In the genomic region with DNA sequence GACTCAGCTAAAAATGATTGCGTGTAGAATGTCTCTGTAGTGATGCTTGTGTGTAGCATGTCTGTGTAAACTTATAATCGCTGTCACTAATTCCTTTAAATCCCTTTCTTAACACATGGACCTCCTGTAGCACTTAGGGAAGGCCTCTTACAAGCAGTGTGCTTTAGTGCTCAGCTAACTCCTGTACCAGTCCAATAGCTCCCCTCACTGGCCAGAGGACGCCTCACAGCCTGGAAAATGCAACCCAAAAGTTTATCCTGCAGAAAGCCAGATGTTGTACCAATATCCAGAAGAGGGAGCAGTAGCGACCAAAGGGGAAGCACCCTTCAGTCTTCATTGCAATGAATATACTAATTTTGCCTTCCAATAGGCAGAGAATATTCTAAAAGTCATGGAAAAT, we compare ENCODE assay signal across 9 mouse cellular contexts. TPM values are rescaled to one million over a fixed set of nuclear protein-coding genes. Genes with fewer than 3 reads are reported as not detected.
DNase-seq lines count a peak whose midpoint lies in the region; ATAC-seq and TF ChIP-seq lines count a peak whose summit lies in the region.
"Had no signal": no experiment of that assay in that cellular context is flagged by ENCODE, and none has a peak within 500 bp of the region (broad histone marks: within the 10 kb centered on the region; RNA-seq: fewer than 3 reads in every experiment).

No protein-coding gene starts in this region.

- H3K4me2 ChIP-seq in limb, embryonic 11.5 days (ENCODE audit: low read depth, severe bottlenecking) = no peak overlapping the region

- no peaks in the 10 kb centered on the region for H3K4me1 ChIP-seq in limb, embryonic 11.5 days (ENCODE audit: control insufficient read depth, insufficient read depth, low read length)
- no peaks in the 10 kb centered on the region for H3K4me1 ChIP-seq in limb, embryonic 10.5 days
- H3K4me1 ChIP-seq in MEL (ENCODE audit: control insufficient read depth in 1 of 2, insufficient read depth in 2 of 2, low read length in 2 of 2) = 0 out of 4 replicates have a peak, but pooled peaks cover 0 to 2% of the 10 kb centered on the region in 2 experiments

- no peak for ATAC-seq in limb, embryonic 11.5 days (ENCODE audit: insufficient number of reproducible peaks, low FRiP score, low TSS enrichment, low read depth)

- H3K27ac ChIP-seq in limb, embryonic 11.5 days (replicated peaks; ENCODE audit: low read depth, low read length) = no peak overlapping the region
- H3K27ac ChIP-seq in limb, embryonic 10.5 days = no peak overlapping the region
- no peak overlapping the region for H3K27ac ChIP-seq in MEL (ENCODE audit: control insufficient read depth, low read depth, low read length)

- no peaks in the 10 kb centered on the region for H3K27me3 ChIP-seq in limb, embryonic 11.5 days (ENCODE audit: control insufficient read depth, insufficient read depth, low read length)
- no peaks in the 10 kb centered on the region for H3K27me3 ChIP-seq in limb, embryonic 10.5 days (ENCODE audit: low read depth, poor library complexity, severe bottlenecking)
- H3K27me3 ChIP-seq in MEL (ENCODE audit: control insufficient read depth in 1 of 2, insufficient read depth in 2 of 2, low read length in 2 of 2) = no peaks in the 10 kb centered on the region

- TF ChIP-seq RAD21 in MEL (IDR thresholded peaks at IDR 0.05; ENCODE audit: low read depth, low read length) = peak; percentile 48

- peaks cover 7% of the 10 kb centered on the region; the same call in 1 of the 2 replicates for H3K36me3 ChIP-seq in limb, embryonic 11.5 days (ENCODE audit: control insufficient read depth, insufficient read depth, low read length)
- peaks cover 72% of the 10 kb centered on the region for H3K36me3 ChIP-seq in limb, embryonic 10.5 days
- peaks cover 0 to 6% of the 10 kb centered on the region in 2 experiments; a peak in 1 of 4 replicates for H3K36me3 ChIP-seq in MEL (ENCODE audit: control insufficient read depth in 1 of 2, insufficient read depth in 2 of 2, low read length in 2 of 2)

- H3K9me3 ChIP-seq in limb, embryonic 11.5 days (ENCODE audit: control insufficient read depth, low read length) = no peaks in the 10 kb centered on the region
- H3K9me3 ChIP-seq in limb, embryonic 10.5 days (replicated peaks) = no peaks in the 10 kb centered on the region
- no peaks in the 10 kb centered on the region for H3K9me3 ChIP-seq in MEL (replicated peaks; ENCODE audit: insufficient read depth, low read length)

- H3K9ac ChIP-seq in limb, embryonic 11.5 days (ENCODE audit: low read length) = no peak overlapping the region
- H3K9ac ChIP-seq in MEL (ENCODE audit: control insufficient read depth, low read depth, low read length, poor library complexity, severe bottlenecking) = no peak overlapping the region

- no peak for TF ChIP-seq POLR2A in MEL (IDR thresholded peaks at IDR 0.05; ENCODE audit: control insufficient read depth in 1 of 2, insufficient read depth in 1 of 2, low read depth in 1 of 2, low read length in 2 of 2, poor library complexity in 1 of 2)

- peak; percentile 64 for DNase-seq in limb, embryonic 11.5 days (ENCODE audit: low spot score)
- no peak for DNase-seq in limb, embryonic 10.5 days (ENCODE audit: low spot score)
- DNase-seq in MEL (ENCODE audit: low read depth, low spot score) = peak; percentile 59
- peak; percentile 23 for DNase-seq in c-Kit-positive CD71-positive TER-119-negative erythroid progenitor cells, embryonic 14.5 days (ENCODE audit: low read depth)
- peak; percentile 71 for DNase-seq in heart, postnatal 4 days
- DNase-seq in left cerebral cortex, postnatal 10 days (ENCODE audit: extremely low spot score in 1 of 2, low spot score in 2 of 2) = peak; percentile 39 to 50
- DNase-seq in right cerebral cortex, adult 18-20 months = peak; percentile 52
- DNase-seq in spleen, adult 12 weeks (ENCODE audit: low spot score) = no peak

- WGBS in limb, embryonic 11.5 days = 81% methylated on average over 4 of the region's 4 CpGs
- WGBS in limb, embryonic 10.5 days = 83% methylated on average over 4 of the region's 4 CpGs

- no peak for TF ChIP-seq EP300 in MEL (IDR thresholded peaks at IDR 0.05; ENCODE audit: low read depth in 1 of 2, low read length in 2 of 2)

- TF ChIP-seq CTCF in MEL (IDR thresholded peaks at IDR 0.05 in 2 of 3, conservative IDR thresholded peaks at IDR 0.05 in 1 of 3; ENCODE audit: control insufficient read depth in 1 of 3, insufficient read depth in 1 of 3, low read depth in 2 of 3, low read length in 3 of 3, poor library complexity in 1 of 3, severe bottlenecking in 1 of 3) = peak; percentile 41 to 64 (median 58)

- intact Hi-C loops in left cerebral cortex, postnatal 10 days (cut with DNase I) = loop anchor here (10.0 kb wide), 2 partner anchors 213 to 983 kb away; no protein-coding TSS in a partner anchor

- H3K79me2 ChIP-seq in MEL (ENCODE audit: control insufficient read depth, insufficient read depth, low read length, poor library complexity) = no peaks in the 10 kb centered on the region

- no peak overlapping the region for H3K4me3 ChIP-seq in limb, embryonic 11.5 days (ENCODE audit: low read depth, low read length)
- H3K4me3 ChIP-seq in limb, embryonic 10.5 days = no peak overlapping the region
- H3K4me3 ChIP-seq in MEL (ENCODE audit: control insufficient read depth in 1 of 2, insufficient read depth in 1 of 2, low read depth in 2 of 2, low read length in 2 of 2) = no peak overlapping the region
- H3K4me3 ChIP-seq: myocyte had no signal

TF ChIP-seq in MEL, 35 proteins besides CTCF, POLR2A, EP300 and RAD21:
- no peak for TF ChIP-seq MAFK (IDR thresholded peaks at IDR 0.05; ENCODE audit: borderline replicate concordance, low read depth, low read length)
- no peak for TF ChIP-seq E2F4 (IDR thresholded peaks at IDR 0.05; ENCODE audit: borderline replicate concordance, low read depth, low read length)
- TF ChIP-seq JUND (IDR thresholded peaks at IDR 0.05; ENCODE audit: low read depth, low read length) = no peak
- no peak for TF ChIP-seq SMC3 (IDR thresholded peaks at IDR 0.05; ENCODE audit: low read depth, low read length)
- TF ChIP-seq ELF1 (IDR thresholded peaks at IDR 0.05; ENCODE audit: low read depth, low read length) = no peak
- TF ChIP-seq POLR2AphosphoS5 (IDR thresholded peaks at IDR 0.05; ENCODE audit: borderline replicate concordance, low read depth, low read length) = no peak
- TF ChIP-seq HCFC1 (IDR thresholded peaks at IDR 0.05; ENCODE audit: low read depth, low read length) = no peak
TF ChIP-seq in MEL: peak in this region for 0.

RNA-seq across cellular contexts. Expression of a gene that starts 30.8 kb away (rescaled TPM):
- polyA plus RNA-seq in limb, embryonic 11.5 days (2014; fragmentation: Nextera tagmentation; extraction: Ambion mirVana) = 311 and 328 TPM in 2 replicates
- 286 and 318 TPM in 2 replicates for polyA plus RNA-seq in limb, embryonic 10.5 days (2016; fragmentation: Nextera tagmentation; extraction: Ambion mirVana)
- 174 and 175 TPM in 2 replicates for total RNA-seq in MEL (2012; rRNA removed)
- 100 to 1,000 TPM; 279 to 290 TPM for polyA plus RNA-seq in MEL (2012; ENCODE audit: insufficient read depth in 1 of 2, insufficient read length in 2 of 2, low read depth in 1 of 2, low replicate concordance in 2 of 2, missing spikeins in 1 of 2)
- total RNA-seq in heart, postnatal 4 days (2021) = 100 to 1,000 TPM; 122 to 128 TPM
- total RNA-seq in left cerebral cortex, postnatal 10 days (2021) = 100 to 1,000 TPM; 128 to 143 TPM

RNA-seq across cellular contexts. Expression of a gene that starts 57.6 kb away (rescaled TPM):
- polyA plus RNA-seq in limb, embryonic 11.5 days (2014; fragmentation: Nextera tagmentation; extraction: Ambion mirVana) = 24.3 and 26.2 TPM in 2 replicates
- 22.2 and 24.9 TPM in 2 replicates for polyA plus RNA-seq in limb, embryonic 10.5 days (2016; fragmentation: Nextera tagmentation; extraction: Ambion mirVana)
- 14.3 and 19.0 TPM in 2 replicates for total RNA-seq in MEL (2012; rRNA removed)
- polyA plus RNA-seq in MEL (2012; ENCODE audit: insufficient read depth in 1 of 2, insufficient read length in 2 of 2, low read depth in 1 of 2, low replicate concordance in 2 of 2, missing spikeins in 1 of 2) = 10 to 100 TPM in 1 of 2 experiments, not detected in 1; 24.5 TPM
- total RNA-seq in heart, postnatal 4 days (2021) = 10 to 100 TPM in 1 of 2 experiments, 1 to 10 TPM in 1; 9.2 to 11.3 TPM
- 10 to 100 TPM in 1 of 2 experiments, 1 to 10 TPM in 1; 6.5 to 10.1 TPM for total RNA-seq in left cerebral cortex, postnatal 10 days (2021)

Comparison
In these comparisons a context has a peak if more than half of its experiments do, and no peak if none do; other contexts are left out.
1. DNase-seq: peak in limb, embryonic 11.5 days (single experiment), MEL (single experiment), c-Kit-positive CD71-positive TER-119-negative erythroid progenitor cells, embryonic 14.5 days (single experiment), heart, postnatal 4 days (single experiment), left cerebral cortex, postnatal 10 days (2 of 2) and right cerebral cortex, adult 18-20 months (single experiment); none in limb, embryonic 10.5 days (single experiment) and spleen, adult 12 weeks (single experiment).